Mouse (Mus musculus) embryonic facial prominence, embryonic 15.5 days (tissue): ENCODE results near the gene Exoc3l2. TPM values are rescaled to one million over a fixed set of nuclear protein-coding genes. Genes with fewer than 3 reads are reported as not detected.

Source experiments
- ATAC-seq: fragments of 200-750 bp; cut with Nextera tagmentation; 2 replicates; pipeline ENCODE4 v1.8.0; 2017; ENCODE audit warnings: low read depth, moderate TSS enrichment; ENCODE audit not compliant: insufficient number of reproducible peaks, low FRiP score, low TSS enrichment
- H3K27ac ChIP-seq: fragments of 300-500 bp; sonication (generic); replicated peaks from 2 replicates; pipeline ENCODE4 v1.5.1; 2015; ENCODE audit warnings: mild to moderate bottlenecking, inconsistent platforms
- H3K27me3 ChIP-seq: fragments of 300-500 bp; sonication (generic); 2 replicates; pipeline ENCODE4 v1.6.1; 2015; ENCODE audit warnings: inconsistent platforms
- H3K36me3 ChIP-seq: fragments of 300-500 bp; sonication (generic); 2 replicates; pipeline ENCODE4 v1.6.1; 2015; ENCODE audit warnings: mild to moderate bottlenecking, inconsistent platforms
- H3K4me1 ChIP-seq: fragments of 300-500 bp; sonication (generic); 2 replicates; pipeline ENCODE4 v1.6.1; 2015; ENCODE audit warnings: inconsistent platforms
- H3K4me2 ChIP-seq: fragments of 300-500 bp; sonication (generic); replicated peaks from 2 replicates; pipeline ENCODE4 v1.6.1; 2015; ENCODE audit warnings: mild to moderate bottlenecking, inconsistent platforms
- H3K4me3 ChIP-seq: fragments of 300-500 bp; sonication (generic); replicated peaks from 2 replicates; pipeline ENCODE4 v1.5.1; 2015; ENCODE audit warnings: mild to moderate bottlenecking, inconsistent platforms
- H3K9ac ChIP-seq: fragments of 300-500 bp; sonication (generic); 2 replicates; pipeline ENCODE4 v1.6.1; 2015; ENCODE audit warnings: inconsistent platforms
- H3K9me3 ChIP-seq: fragments of 300-500 bp; sonication (generic); replicated peaks from 2 replicates; pipeline ENCODE4 v1.6.1; 2016; ENCODE audit warnings: inconsistent platforms
- WGBS: fragments of 180-500 bp; shearing (Covaris S2); methylation state at CpG from one replicate; pipeline ENCODE4 v1.1.7; 2015; 5-methylcytosine and 5-hydroxymethylcytosine counted together
- polyA plus RNA-seq: library from polyadenylated mRNA; unstranded; fragments of >200 nt; fragmentation: Nextera tagmentation; extraction: Ambion mirVana; gene quantifications from 2 replicates; pipeline ENCODE4 v1.2.1, GENCODE M21; 2015

Exoc3l2 gene
- polyA plus RNA-seq, 1 experiment from 2014 or later = 1.2 TPM

DNA sequence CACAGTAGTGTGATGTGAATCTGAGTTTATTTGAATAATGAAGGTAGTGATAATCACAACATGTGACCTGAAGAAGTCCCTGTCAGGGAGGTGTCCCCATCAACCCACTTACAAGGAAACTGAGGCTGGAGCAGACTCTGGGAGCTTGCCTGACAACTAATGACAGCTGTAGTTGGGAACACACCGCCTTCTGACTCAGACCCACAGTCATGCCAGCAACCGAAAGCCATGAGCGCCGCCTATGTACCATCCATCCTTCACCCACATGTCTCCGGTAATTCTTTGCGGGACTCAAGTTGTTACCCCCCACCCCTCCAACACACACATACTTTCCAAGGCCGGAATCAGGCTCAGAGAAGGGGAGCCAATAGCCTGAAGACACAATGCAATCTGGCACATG, 6.5 kb upstream of the Exoc3l2 start:
- peak overlapping the region; percentile 85 for H3K4me3 ChIP-seq
- H3K4me2 ChIP-seq = peak overlapping the region; percentile 93
- WGBS = 87% methylated on average over 7 of the region's 7 CpGs
- no peak overlapping the region for H3K27ac ChIP-seq
- peaks cover 27% of the 10 kb centered on the region for H3K4me1 ChIP-seq
- no peak for ATAC-seq
- no peaks in the 10 kb centered on the region for H3K9me3 ChIP-seq
- H3K36me3 ChIP-seq = peaks cover 27% of the 10 kb centered on the region
- H3K9ac ChIP-seq = no peak overlapping the region
- no peaks in the 10 kb centered on the region for H3K27me3 ChIP-seq

- peak overlapping the region; percentile 93 for H3K4me2 ChIP-seq
- no peaks in the 10 kb centered on the region for H3K9me3 ChIP-seq
- ATAC-seq = no peak
- H3K36me3 ChIP-seq = peaks cover 19% of the 10 kb centered on the region
- H3K4me1 ChIP-seq = peaks cover 30% of the 10 kb centered on the region
- H3K27me3 ChIP-seq = no peaks in the 10 kb centered on the region
- peak overlapping the region; percentile 89 for H3K9ac ChIP-seq
- H3K4me3 ChIP-seq = peak overlapping the region; percentile 85
- H3K27ac ChIP-seq = peak overlapping the region; percentile 80
- WGBS = 4% methylated on average over 14 of the region's 14 CpGs
These were observed 5.6 kb upstream of the Exoc3l2 start for GRCm38 (mm10) chr7:19457414-19458071.

DNA sequence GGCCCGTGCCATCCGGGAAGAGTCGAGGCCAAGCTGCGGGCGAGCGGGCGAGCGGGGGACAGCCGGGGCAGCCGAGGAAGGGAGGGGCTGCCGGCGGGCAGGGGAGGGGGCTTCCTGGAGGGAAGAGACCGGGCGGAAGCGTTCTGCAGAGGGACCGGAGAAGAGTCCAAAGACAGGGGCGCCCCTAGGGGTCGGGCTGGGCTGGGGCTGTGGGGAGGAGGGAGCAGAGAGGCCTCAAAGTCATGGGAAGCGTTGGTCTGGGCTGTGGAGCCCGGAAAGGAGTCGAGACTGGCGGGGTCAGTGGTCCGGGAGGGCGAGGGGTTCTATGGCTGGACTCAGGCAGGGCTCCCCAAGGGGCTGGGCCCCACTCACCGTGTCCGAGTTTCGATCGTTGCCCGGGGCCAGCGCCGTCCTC, 5.1 kb upstream of the Exoc3l2 start:
- no peaks in the 10 kb centered on the region for H3K27me3 ChIP-seq
- H3K4me3 ChIP-seq = peak overlapping the region; percentile 85
- peak overlapping the region; percentile 80 for H3K27ac ChIP-seq
- peaks cover 33% of the 10 kb centered on the region for H3K4me1 ChIP-seq
- peak; percentile 67 for ATAC-seq
- H3K9ac ChIP-seq = peak overlapping the region; percentile 89
- peaks cover 19% of the 10 kb centered on the region for H3K36me3 ChIP-seq
- peak overlapping the region; percentile 93 for H3K4me2 ChIP-seq
- H3K9me3 ChIP-seq = no peaks in the 10 kb centered on the region
- under 1% methylated on average over 26 of the region's 31 CpGs for WGBS

DNA sequence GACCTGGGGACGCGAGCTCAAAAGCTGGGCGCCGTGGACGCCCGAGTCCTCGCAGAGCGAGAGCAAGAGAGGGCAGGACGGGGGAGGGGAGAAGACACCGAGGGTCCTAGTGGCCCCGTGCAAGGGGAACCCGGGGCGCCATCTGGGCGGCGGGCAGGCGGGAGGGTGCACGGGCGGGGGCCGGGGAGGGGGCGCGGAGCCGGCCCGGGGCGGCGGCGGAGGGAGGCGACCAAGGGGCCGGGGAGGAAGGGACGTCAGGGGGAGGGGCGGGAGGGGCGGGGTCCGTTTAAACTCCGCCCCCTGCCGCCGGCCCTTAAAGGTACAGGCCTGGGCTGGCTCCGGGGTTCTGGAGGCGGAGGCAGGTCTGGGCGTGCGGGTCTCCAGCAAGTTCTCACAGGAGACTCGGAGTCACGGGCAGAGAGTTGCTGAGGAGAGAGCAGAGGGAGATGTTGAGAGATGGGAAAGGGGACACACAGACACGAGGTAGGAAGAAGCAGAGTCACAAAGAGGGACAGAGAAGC, 4.5 kb upstream of the Exoc3l2 start, which contains the start of gene Mark4:
Mark4 (minus strand) TSS at position 231 of the 521 bp plus-strand sequence.
- peak; percentile 87 for ATAC-seq
- H3K27me3 ChIP-seq = no peaks in the 10 kb centered on the region
- H3K9ac ChIP-seq = peak within 1 kb of the TSS; percentile 89
- H3K9me3 ChIP-seq = no peaks in the 10 kb centered on the region
- peak within 1 kb of the TSS; percentile 85 for H3K4me3 ChIP-seq
- peak within 1 kb of the TSS; percentile 80 for H3K27ac ChIP-seq
- H3K36me3 ChIP-seq = peaks cover 14% of the 10 kb centered on the region
- H3K4me2 ChIP-seq = peak within 1 kb of the TSS; percentile 93
- WGBS = under 1% methylated on average over 22 of the region's 42 CpGs
- peaks cover 33% of the 10 kb centered on the region for H3K4me1 ChIP-seq

DNA sequence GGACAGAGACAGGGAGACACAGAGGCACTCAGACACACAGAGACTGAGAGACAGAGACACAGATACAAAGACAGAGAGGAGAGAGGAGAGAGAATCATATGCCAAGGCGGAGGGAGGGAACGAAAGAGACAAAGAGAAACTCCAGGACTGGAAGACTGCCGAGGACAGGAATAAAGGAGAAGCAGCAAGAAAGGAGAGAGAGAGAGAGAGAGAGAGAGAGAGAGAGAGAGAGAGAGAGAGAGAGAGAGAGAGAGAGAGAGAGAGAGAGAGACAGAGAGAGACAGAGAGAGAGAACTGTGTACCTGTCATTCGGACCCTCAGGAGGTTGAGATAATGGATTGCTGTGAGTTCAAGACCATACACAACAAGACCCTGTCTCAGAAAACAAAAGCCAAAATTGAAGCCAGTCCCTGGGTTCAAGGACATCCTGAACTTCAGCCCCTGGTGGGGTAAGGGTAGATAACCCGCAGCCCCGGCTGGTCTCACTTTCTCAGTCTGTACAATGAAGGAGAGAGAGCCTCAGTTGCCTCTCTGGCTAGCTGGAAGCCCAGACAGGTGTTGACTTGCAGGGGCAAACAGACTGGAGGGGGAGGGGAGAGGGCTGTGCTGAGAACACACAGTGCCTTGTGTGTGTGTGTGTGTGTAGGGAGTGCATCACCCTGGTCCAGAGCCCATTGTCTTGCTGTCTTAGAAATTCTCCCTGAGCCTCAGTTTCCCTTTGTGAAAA, 3.8 kb upstream of the Exoc3l2 start:
- ATAC-seq = no peak
- WGBS = 10% methylated on average over 6 of the region's 6 CpGs
- no peaks in the 10 kb centered on the region for H3K27me3 ChIP-seq

GRCm38 (mm10) chr7:19460500-19460899, 2.6 kb upstream of the Exoc3l2 start:
- no peaks in the 10 kb centered on the region for H3K9me3 ChIP-seq
- peaks cover 6% of the 10 kb centered on the region for H3K36me3 ChIP-seq
- ATAC-seq = no peak
- H3K27me3 ChIP-seq = no peaks in the 10 kb centered on the region
- H3K4me2 ChIP-seq = no peak overlapping the region
- H3K4me3 ChIP-seq = no peak overlapping the region
- no peak overlapping the region for H3K9ac ChIP-seq
- 59% methylated on average over 1 of the region's 1 CpGs for WGBS
- H3K4me1 ChIP-seq = peaks cover 46% of the 10 kb centered on the region
- no peak overlapping the region for H3K27ac ChIP-seq

More for the DNA sequence above, 3.8 kb upstream of the Exoc3l2 start:
- peaks cover 36% of the 10 kb centered on the region for H3K4me1 ChIP-seq
- no peaks in the 10 kb centered on the region for H3K9me3 ChIP-seq
- H3K4me2 ChIP-seq = peak overlapping the region; percentile 93
- peak overlapping the region; percentile 85 for H3K4me3 ChIP-seq
- peak overlapping the region; percentile 26; the same call in 1 of the 2 replicates for H3K9ac ChIP-seq
- H3K27ac ChIP-seq = peak overlapping the region; percentile 80
- H3K36me3 ChIP-seq = peaks cover 9% of the 10 kb centered on the region

DNA sequence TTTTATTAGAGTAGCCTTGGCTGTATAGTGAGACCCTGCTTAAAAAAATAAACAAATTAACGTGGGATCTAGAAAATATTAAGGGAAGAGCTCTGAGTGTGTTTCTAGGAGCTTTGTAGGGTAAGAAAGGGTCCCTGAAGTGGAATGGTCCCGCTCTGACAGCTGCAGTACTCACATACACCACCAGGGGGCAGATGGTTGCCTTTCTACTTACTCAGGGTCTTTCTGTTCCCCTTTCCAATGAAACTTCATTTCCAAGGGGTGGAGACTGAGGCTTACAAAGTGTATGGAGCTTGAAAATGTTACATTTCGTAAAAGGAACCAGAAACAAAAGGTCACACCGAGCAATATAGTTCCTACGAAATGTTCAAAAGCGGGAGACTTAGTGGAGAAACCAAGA, 1.6 kb upstream of the Exoc3l2 start:
- no peak overlapping the region for H3K4me3 ChIP-seq

DNA sequence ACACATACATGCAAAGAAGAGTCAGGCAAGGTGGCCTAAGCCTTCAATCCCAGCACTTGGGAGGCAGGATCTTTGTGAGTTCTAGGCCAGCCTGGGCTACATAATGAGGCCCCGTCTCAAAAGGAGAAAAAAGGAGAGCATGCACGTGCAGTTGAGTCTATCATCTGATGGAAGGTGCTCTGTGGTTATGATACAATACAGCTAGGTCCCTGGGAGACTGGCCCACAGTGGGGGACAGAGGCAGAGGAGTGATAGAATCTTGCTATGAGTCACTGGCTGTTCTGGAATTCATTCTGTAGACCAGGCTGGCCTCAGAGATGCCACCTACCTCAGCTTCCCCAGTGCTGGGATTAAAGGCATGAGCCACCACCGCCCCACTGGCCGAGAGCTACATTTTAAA, 688 bp upstream of the Exoc3l2 start:
- WGBS = 67% methylated on average over 4 of the region's 4 CpGs
- 0 out of 2 replicates have a peak, but pooled peaks cover 12% of the 10 kb centered on the region for H3K27me3 ChIP-seq
- no peak overlapping the region for H3K27ac ChIP-seq
- H3K4me3 ChIP-seq = no peak overlapping the region
- ATAC-seq = no peak
- H3K36me3 ChIP-seq = no peaks in the 10 kb centered on the region
- H3K4me2 ChIP-seq = no peak overlapping the region
- H3K4me1 ChIP-seq = peaks cover 28% of the 10 kb centered on the region
- no peaks in the 10 kb centered on the region for H3K9me3 ChIP-seq
- no peak overlapping the region for H3K9ac ChIP-seq

More for the DNA sequence above, 1.6 kb upstream of the Exoc3l2 start:
- no peaks in the 10 kb centered on the region for H3K9me3 ChIP-seq
- H3K4me1 ChIP-seq = peaks cover 38% of the 10 kb centered on the region
- no peak overlapping the region for H3K9ac ChIP-seq
- no peak for ATAC-seq
- no peak overlapping the region for H3K27ac ChIP-seq
- H3K36me3 ChIP-seq = no peaks in the 10 kb centered on the region
- 8% methylated on average over 6 of the region's 6 CpGs for WGBS
- 0 out of 2 replicates have a peak, but pooled peaks cover 4% of the 10 kb centered on the region for H3K27me3 ChIP-seq
- 0 out of 2 replicates have a peak overlapping the region, but pooled peaks have one; percentile 24 for H3K4me2 ChIP-seq

DNA sequence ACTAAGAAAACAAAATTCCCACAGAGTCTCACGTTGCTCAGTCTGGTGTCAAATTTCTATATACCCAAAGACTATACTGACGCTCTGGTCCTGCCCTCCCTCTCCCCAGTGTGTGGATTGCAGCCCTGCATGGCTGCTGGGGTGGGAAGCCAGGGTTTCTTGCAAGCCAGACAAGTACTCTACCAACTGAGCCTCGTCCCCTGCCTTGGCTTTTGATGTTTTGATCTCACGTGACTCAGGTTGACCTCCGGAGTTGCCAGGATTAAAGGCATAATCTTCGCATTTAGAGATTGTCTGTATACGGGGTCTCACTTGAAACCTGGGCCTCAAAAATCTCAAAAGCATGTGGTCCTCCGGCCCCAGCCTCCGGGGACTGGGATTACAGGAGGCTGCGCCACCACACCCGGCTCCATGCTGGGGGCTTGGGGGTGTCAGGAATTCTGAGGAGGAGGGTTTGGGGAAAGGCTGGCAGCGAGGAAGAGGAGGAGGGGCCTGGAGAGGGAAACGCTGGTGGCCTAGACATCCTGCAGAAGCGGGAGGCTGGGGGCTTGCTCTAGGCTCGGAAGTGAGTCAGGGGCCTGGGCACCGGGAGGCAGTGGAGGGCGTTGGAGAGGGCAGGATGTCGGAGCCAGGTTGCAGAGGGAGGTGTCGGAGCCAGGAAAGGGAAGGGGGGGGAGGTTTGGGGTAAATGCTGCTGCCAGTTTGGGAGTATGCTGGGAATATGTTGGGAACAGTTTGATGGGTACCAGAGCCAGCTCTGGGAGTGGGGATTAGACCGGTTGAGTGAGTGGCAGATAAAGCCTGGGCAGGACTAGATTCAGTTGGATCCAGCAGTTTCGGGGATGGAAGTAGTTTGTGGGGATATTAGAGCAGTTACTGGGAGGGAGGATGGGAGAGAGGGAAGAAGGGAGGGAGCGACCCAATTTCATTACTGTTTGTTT, 1.5 kb downstream of the Exoc3l2 start:
- Histone ChIP-seq H3K9me3 (no peaks in the 10 kb centered on the region), H3K27me3 (peaks cover 24% of the 10 kb centered on the region), H3K4me1 (peaks cover 25% of the 10 kb centered on the region), H3K4me2 (peak overlapping the region; percentile 35), H3K4me3 (peak overlapping the region; percentile 6; the same call in 1 of the 2 replicates), H3K27ac (peak overlapping the region; percentile 65), H3K36me3 (no peaks in the 10 kb centered on the region), H3K9ac (no peak overlapping the region)
- 6% methylated on average over 22 of the region's 22 CpGs for WGBS
- ATAC-seq = no peak; the same call in 1 of the 2 replicates

DNA sequence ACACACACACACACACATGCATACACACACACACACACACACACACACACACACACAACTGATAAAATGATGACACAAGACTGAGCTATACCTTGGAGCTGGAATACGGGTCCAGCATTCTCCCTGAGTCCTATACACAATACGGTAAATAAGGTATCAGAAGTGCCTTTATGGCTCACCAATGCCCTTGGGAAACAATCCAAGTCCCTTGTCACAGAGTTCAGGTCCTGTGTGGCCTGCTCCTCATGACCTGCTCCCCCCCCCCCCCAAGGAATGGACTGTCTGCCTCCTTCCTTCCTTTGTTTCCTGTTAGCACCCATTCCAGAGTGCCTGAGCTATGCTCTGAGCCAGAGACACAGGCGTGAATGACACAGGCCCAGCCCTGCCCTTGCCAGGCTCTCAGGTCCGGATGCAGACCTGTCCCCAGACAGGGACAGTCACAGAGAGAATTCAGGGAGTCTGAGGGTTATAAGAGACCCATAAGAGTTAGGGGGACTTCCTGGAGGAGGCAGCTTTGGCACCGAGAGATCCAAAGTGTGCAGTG, 3.5 kb downstream of the Exoc3l2 start:
- H3K9ac ChIP-seq = no peak overlapping the region
- WGBS = 54% methylated on average over 5 of the region's 5 CpGs
- H3K9me3 ChIP-seq = no peaks in the 10 kb centered on the region
- H3K36me3 ChIP-seq = no peaks in the 10 kb centered on the region
- peaks cover 26% of the 10 kb centered on the region for H3K4me1 ChIP-seq
- no peak for ATAC-seq
- no peak overlapping the region for H3K4me3 ChIP-seq
- no peak overlapping the region for H3K4me2 ChIP-seq
- peaks cover 42% of the 10 kb centered on the region for H3K27me3 ChIP-seq
- H3K27ac ChIP-seq = no peak overlapping the region
